Mouse (Mus musculus): Measurements from ENCODE around the gene Upp1.

DNA sequence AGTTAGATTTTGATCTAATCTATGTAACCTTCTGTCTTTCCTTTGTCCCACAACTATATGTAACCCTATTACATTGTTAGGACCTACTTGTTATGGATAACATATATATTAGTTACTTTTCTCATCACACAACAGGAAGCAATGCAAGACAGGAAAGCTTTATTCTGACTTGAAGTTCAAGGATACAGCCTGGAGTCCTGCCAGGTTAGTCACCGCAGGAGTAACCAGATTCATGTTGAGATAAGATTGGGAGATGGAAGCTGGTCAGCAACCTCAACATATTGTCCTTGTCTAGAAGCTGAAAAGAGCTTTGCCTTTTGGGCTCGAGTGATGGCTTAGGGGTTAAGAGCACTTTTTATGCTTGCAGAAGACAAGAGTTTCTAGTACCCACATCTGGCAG, 30.3 kb downstream of the Upp1 start:
- TF ChIP-seq POLR2AphosphoS2 (IDR thresholded peaks at IDR 0.05; ENCODE audit: insufficient read length, low read depth) (no peak), POLR2A (IDR thresholded peaks at IDR 0.05; ENCODE audit: insufficient read length, low read depth) (no peak), MAX (IDR thresholded peaks at IDR 0.05; ENCODE audit: low read depth) (no peak), USF1 (IDR thresholded peaks at IDR 0.05; ENCODE audit: low read depth) (no peak), MYOG (IDR thresholded peaks at IDR 0.05; ENCODE audit: control insufficient read depth in 1 of 3, insufficient read depth in 1 of 3, insufficient read length in 2 of 3, low read depth in 2 of 3) (no peak), CEBPB (IDR thresholded peaks at IDR 0.05; ENCODE audit: insufficient read depth, poor library complexity, severe bottlenecking) (no peak), E2F4 (IDR thresholded peaks at IDR 0.05; ENCODE audit: insufficient read depth) (no peak), SRF (IDR thresholded peaks at IDR 0.05; ENCODE audit: control insufficient read depth, insufficient read length, low read depth) (no peak)

Measured in myocyte (in vitro differentiated cells).